Mouse (Mus musculus) c-Kit-positive CD71-positive TER-119-positive erythroid progenitor cells, embryonic 14.5 days (primary cell): ENCODE results near the gene Cct5.

Experiments
- DNase-seq: peaks from one replicate; pipeline ENCODE4 v3.0.0-alpha.2; 2013; ENCODE audit warnings: low spot score

Cct5 gene

GRCm38 (mm10) chr15:31601646-31602374, at the start of gene Cct5, which contains the start of gene Fam173b:
Gene Cct5 (minus strand): TSS chr15:31601804.
Gene Fam173b (plus strand): TSS chr15:31601852.
- peak; percentile 98 for DNase-seq

GRCm38 (mm10) chr15:31650821-31651220, 49.2 kb upstream of the Cct5 start:
- DNase-seq = no peak

GRCm38 (mm10) chr15:31649691-31650090, 48.1 kb upstream of the Cct5 start:
- DNase-seq = no peak

GRCm38 (mm10) chr15:31647851-31648569, 46.4 kb upstream of the Cct5 start:
- no peak for DNase-seq

GRCm38 (mm10) chr15:31647225-31647624, 45.6 kb upstream of the Cct5 start:
- DNase-seq = no peak

GRCm38 (mm10) chr15:31636091-31636595, 34.5 kb upstream of the Cct5 start:
- DNase-seq = no peak

GRCm38 (mm10) chr15:31634582-31634981, 33.0 kb upstream of the Cct5 start:
- no peak for DNase-seq

- DNase-seq = no peak
Observed at GRCm38 (mm10) chr15:31632478-31632877, 30.9 kb upstream of the Cct5 start.

- no peak for DNase-seq
Observed at GRCm38 (mm10) chr15:31631396-31631858, 29.8 kb upstream of the Cct5 start.

GRCm38 (mm10) chr15:31629556-31629955, 28.0 kb upstream of the Cct5 start:
- no peak for DNase-seq

- no peak for DNase-seq
Observed at GRCm38 (mm10) chr15:31628180-31628579, 26.6 kb upstream of the Cct5 start.

- no peak for DNase-seq
Observed at GRCm38 (mm10) chr15:31627277-31628154, 25.9 kb upstream of the Cct5 start.

GRCm38 (mm10) chr15:31619521-31619920, 17.9 kb upstream of the Cct5 start:
- DNase-seq = no peak

- no peak for DNase-seq
Observed at GRCm38 (mm10) chr15:31617261-31617660, 15.7 kb upstream of the Cct5 start.

- DNase-seq = no peak
Observed at GRCm38 (mm10) chr15:31614666-31615065, 13.1 kb upstream of the Cct5 start.

GRCm38 (mm10) chr15:31613826-31614453, 12.3 kb upstream of the Cct5 start:
- DNase-seq = no peak

- no peak for DNase-seq
Observed at GRCm38 (mm10) chr15:31611976-31612375, 10.4 kb upstream of the Cct5 start.

GRCm38 (mm10) chr15:31611027-31611426, 9.4 kb upstream of the Cct5 start:
- DNase-seq = no peak

GRCm38 (mm10) chr15:31606821-31607220, 5.2 kb upstream of the Cct5 start:
- DNase-seq = no peak

GRCm38 (mm10) chr15:31603113-31603512, 1.5 kb upstream of the Cct5 start:
- DNase-seq = no peak

GRCm38 (mm10) chr15:31602426-31602825, 822 bp upstream of the Cct5 start:
- DNase-seq = peak; percentile 66

- no peak for DNase-seq
Observed at GRCm38 (mm10) chr15:31601279-31601645, 342 bp downstream of the Cct5 start.
